Mouse (Mus musculus) adrenal gland, postnatal 10 days (tissue): ENCODE measurements at regions not wholly inside any gene's neighbourhood (a gene's known extent, or its start where the extent isn't known, plus 50 kb on each side); places are given as distances from the start of the nearest gene placed in this dataset.

Experiments
- DNase-seq: peaks from one replicate; pipeline ENCODE4 v3.0.0; 2021; ENCODE audit warnings: mixed read lengths

GRCm38 (mm10) chr3:48207950-48208349, 1549.2 kb downstream of the Pcdh18 start:
- no peak for DNase-seq

- DNase-seq = no peak
These were observed 1562.8 kb downstream of the Pcdh18 start for GRCm38 (mm10) chr3:48194300-48194699.

GRCm38 (mm10) chr3:48144885-48145284, 1612.2 kb downstream of the Pcdh18 start:
- no peak for DNase-seq

GRCm38 (mm10) chr3:48134938-48135337, 1622.2 kb downstream of the Pcdh18 start:
- no peak for DNase-seq

GRCm38 (mm10) chr3:48124263-48124662, 1632.9 kb downstream of the Pcdh18 start:
- DNase-seq = no peak

- no peak for DNase-seq
These were observed 1652.8 kb upstream of the Pabpc4l start for GRCm38 (mm10) chr3:48100847-48101246.

- DNase-seq = peak; percentile 55
These were observed 1632.6 kb upstream of the Pabpc4l start for GRCm38 (mm10) chr3:48080616-48081015.

GRCm38 (mm10) chr3:48075306-48075705, 1627.3 kb upstream of the Pabpc4l start:
- no peak for DNase-seq

GRCm38 (mm10) chr3:48068628-48069027, 1620.6 kb upstream of the Pabpc4l start:
- DNase-seq = no peak
